Mouse (Mus musculus) T-helper 1 cell (primary cell): ENCODE data around the gene Naa40.

Experiments
- in situ Hi-C: fragments of 300-600 bp; cut with MboI, MseI; formaldehyde crosslinking; loops from one replicate; pipeline ENCODE4 v1.15.1; 2025; ENCODE audit warnings: high pct_unique_total_duplicates

The Naa40 gene

DNA sequence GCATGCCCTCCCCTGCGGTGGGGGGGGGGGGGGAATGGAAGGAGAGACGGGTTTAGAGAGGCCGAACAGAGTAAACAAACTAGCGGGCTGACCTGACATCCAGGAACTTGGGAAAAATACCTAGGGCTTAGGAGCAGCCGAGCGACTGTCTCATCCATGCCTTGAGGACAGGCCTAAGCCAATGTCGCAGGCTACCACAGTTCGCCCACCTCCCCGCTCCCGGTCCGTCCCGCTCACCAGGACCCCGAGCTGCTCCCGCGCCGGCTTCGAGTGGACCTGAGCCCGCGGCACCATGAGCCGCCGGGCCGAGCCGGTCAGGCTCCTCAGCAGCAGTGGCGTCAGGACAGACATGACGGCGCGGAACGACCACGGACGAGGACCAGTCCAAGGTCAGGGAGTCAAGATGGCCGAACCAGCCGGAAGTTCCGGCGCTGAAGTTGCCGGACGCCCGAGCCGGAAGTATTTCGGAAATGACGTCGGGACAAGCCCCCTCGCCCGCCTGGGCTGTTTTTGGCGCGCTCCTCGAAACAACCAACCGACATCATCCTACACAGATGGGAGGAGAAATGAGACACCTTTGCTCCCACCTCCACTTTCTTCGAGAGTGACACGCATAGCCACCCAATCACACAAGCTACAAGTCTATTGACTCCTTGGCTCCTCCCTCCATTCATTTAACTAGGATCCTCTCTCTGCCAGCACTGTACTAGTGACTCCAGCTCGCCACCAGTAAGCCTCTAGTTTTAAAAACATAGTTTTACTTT, 23.6 kb downstream of the Naa40 start, which contains the start of gene Cox8a:
TSS of gene Cox8a (minus strand) at position 455 of the 764 bp plus-strand sequence.
- in situ Hi-C loops, result no loop called here

- in situ Hi-C loops, result no loop called here
Observed at GRCm38 (mm10) chr19:7214484-7214883, 26.5 kb downstream of the Naa40 start.

GRCm38 (mm10) chr19:7213010-7213409, 28.0 kb downstream of the Naa40 start:
- in situ Hi-C loops, result no loop called here

DNA sequence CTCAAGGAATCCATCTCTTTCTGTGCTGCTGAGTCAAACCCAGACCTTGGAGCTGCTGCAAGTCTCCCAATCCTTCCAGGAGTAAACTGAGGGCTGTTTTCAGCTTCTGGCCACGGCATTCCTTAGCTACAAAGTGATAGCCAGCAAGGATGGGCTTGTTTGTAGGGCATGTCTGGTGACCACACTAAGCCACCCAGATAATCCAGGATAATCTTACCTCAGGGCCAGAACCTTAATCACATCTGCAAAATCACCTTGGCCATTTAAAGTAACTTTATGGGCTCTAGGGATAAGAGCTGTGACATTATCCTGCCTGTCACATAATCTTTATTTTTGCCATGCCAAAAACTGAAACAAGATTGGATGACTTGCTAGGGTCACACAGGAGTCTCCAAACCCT, 28.8 kb downstream of the Naa40 start:
- in situ Hi-C loops, result no loop called here

DNA sequence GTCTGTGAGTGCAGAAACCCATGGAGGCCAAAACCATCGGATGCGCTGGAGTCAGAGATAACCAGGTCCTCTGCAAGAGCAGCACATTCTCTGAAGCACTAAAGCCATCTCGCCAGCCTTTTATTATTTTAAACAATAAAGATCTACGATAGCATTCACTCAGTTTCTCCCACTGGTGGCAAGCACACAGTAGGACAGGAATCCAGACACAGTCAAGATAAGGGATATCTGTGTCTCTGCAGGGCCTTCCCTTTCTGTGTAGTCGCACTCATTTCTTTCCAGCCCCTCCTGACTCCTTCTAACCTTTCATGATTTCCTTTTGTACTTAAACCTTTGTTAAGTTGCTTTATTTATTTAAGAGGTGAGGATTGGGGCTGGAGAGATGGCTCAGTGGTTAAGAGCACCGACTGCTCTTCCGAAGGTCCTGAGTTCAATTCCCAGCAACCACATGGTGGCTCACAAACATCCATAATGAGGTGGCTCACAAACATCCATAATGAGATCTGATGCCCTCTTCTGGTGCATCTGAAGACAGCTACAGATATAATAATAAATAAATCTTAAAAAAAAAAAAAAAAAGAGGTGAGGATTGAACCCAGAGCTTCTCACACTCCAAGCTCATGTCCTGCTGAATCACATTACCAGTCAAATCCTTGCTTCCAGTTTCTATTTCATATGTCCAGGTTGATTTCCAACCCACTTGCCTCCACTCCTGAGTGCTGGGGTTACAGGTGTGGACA, 30.9 kb downstream of the Naa40 start:
- in situ Hi-C loops, result no loop called here

- in situ Hi-C loops, result no loop called here
Observed at GRCm38 (mm10) chr19:7205753-7206736, 34.9 kb downstream of the Naa40 start, which contains the start of gene Otub1. Gene Otub1, minus strand, starts transcription at chr19:7206316.

DNA sequence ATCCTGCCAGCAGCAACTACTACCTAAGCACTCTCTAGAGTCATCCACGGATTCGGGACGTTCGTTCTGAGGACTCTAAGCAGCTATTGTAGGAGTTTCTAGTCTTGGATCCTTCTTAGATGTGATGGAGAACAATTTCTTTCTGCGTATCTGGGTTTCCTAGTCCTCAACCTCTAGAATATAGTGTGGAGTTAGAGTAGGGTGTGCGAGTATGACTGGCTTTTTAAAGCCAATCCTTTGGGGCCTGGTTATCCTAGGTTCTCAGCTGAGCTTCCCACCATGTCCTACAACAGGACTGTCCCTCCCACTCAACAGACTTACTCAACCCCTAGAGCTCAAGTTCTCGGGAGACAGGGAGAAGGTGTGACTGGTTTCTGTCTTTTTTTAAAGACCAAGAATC, 35.7 kb downstream of the Naa40 start:
- in situ Hi-C loops, result no loop called here

DNA sequence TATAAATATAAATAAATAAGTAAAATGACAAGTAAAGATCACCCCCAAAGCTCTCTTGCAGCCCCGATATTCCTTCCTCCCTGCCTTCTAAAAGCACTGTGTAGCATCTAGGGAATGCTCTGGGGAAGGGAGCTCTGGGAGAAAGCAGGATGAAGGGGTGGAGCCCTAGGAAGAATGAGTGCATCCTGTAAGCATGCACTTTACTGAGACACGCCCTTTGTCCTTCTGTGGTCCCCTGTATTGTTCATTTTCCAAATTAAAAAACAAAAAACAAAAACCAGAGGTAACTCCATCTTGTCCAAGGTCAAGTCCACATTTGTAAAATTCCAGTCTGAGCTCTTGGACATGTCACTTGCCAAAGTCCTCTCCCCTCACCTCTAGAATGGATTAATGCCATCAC, 36.1 kb downstream of the Naa40 start:
- in situ Hi-C loops, result no loop called here

DNA sequence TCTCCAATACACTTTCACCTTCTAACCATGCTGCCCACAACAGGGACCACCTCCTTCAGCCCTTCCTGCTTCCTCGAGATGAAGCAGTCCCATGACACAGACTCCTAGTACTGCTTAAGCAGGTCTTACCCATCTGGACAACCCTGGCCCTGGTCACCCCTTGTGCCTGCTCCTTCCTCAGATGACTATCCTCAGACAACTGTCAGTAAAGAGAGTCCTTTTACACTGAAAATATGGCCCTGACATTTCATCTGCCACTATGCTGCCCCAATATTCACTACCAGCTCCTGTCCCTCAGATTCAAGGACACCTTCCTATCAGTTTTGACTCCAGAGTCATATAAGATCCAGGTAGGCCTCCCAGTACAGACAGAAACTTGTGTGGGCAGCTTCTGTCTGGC, 40.6 kb downstream of the Naa40 start:
- in situ Hi-C loops, result no loop called here

- in situ Hi-C loops, result loop anchor here (10.0 kb wide), 1 partner anchor 134 kb away; no protein-coding TSS in a partner anchor
Observed at GRCm38 (mm10) chr19:7199089-7199488, 41.9 kb downstream of the Naa40 start.

DNA sequence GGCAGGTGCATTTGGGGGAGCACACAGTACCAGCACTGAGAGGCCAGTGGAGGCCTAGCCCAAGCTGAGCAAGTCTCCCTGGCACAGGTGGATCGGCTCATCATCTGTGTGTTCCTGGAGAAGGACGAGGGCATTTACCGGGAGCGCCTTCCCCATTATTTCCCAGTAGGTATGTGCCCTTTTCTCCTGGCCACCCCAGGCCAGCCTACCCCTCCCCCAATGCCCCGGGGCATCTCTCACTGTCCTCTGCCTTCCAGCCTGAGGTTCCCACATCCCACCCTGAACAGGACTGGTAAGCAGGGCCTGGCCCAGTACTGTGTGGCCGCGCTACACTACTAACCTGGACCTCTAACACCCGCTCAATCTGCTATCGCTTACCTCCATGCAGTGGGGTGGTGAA, 43.5 kb downstream of the Naa40 start:
- in situ Hi-C loops, result loop anchor here (10.0 kb wide), 1 partner anchor 133 kb away; no protein-coding TSS in a partner anchor

DNA sequence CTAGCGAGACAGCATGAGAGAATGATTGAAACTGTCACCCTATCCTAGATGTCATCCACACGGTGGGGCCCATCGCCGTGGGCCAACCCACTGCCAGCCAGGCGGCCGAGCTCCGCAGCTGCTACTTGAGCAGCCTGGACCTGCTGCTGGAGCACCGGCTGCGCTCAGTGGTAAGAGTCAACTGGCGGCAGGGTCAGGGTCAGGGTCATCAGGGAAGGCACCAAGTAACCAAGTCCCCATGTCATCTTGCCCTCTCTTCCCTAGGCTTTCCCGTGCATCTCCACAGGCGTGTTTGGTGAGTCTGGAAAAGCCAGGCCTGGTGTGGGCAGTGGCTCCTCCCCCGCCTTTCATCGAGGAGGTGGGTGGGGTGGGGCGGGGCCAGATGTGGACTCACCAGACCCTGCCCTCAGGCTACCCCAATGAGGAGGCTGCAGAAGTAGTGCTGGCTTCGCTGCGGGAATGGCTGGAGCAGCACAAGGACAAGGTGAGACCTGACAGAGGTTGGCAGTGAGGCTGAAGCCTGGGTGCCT, 44.2 kb downstream of the Naa40 start:
- in situ Hi-C loops, result loop anchor here (10.0 kb wide), 1 partner anchor 132 kb away; no protein-coding TSS in a partner anchor

DNA sequence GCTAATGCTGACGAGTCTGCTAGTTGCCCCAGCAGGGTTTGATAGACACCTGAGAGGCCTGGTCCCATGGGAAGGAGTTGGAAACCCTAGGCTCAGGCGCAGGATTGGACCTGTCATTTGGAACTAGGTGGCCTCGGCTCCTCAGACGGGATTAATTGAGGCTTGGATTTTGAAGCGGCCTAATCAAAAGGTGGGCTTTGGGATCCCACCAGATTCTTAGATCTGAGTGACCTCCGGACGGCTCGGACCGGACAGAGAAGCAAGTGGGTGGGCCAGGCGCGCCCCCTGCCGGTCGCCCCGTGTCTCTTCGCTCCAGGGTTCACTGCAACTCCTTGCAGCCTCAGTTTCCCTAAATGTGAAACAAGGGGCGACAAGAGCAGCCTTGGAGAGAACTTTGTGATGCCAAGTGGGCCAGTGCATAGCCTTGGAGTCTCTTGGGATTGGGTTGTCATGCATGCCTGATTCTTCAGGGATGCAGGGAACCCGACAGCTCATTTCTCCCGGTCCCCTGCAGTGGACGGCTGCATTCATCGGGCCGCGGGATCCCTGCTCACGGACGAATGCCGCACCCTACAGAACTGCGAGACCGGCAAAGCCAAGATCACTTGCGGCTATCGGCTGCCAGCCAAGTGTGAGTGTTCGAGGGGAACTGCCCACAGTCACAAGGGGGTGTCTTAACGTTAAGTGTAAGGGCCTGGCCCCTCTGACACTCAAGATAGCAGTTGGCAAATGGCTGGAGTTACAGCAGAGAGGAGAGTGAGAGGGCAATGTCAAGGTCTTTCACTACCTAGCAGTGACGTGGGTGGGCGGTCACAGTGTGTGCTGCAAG, 44.9 kb downstream of the Naa40 start:
- in situ Hi-C loops, result loop anchor here (10.0 kb wide), 1 partner anchor 131 kb away; no protein-coding TSS in a partner anchor

GRCm38 (mm10) chr19:7192561-7192967, 48.4 kb downstream of the Naa40 start:
- in situ Hi-C loops, result loop anchor here (10.0 kb wide), 1 partner anchor 128 kb away; no protein-coding TSS in a partner anchor

DNA sequence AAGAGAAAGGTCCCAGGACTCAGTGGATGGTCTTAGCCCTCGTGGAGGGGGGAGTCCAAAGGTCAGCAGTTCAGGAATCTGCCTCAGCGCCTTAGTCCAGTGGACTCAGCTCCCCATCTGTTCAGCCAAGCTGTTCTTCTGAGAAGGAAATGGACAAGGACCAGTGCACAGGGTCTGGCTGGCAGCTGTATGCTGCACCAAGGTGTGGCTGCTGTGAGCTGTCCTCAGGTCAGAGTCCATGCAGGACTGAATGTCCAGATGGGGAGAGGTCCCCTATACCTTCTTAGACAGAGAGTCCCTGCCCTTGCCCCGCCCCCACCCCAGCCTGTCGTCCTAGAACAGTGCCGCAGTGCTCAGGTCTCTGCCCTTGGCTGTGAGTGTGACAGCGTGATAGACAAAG, 49.3 kb downstream of the Naa40 start:
- in situ Hi-C loops, result loop anchor here (10.0 kb wide), 1 partner anchor 127 kb away; no protein-coding TSS in a partner anchor

GRCm38 (mm10) chr19:7190986-7191385, 50.0 kb downstream of the Naa40 start:
- in situ Hi-C loops, result loop anchor here (10.0 kb wide), 1 partner anchor 126 kb away; no protein-coding TSS in a partner anchor

DNA sequence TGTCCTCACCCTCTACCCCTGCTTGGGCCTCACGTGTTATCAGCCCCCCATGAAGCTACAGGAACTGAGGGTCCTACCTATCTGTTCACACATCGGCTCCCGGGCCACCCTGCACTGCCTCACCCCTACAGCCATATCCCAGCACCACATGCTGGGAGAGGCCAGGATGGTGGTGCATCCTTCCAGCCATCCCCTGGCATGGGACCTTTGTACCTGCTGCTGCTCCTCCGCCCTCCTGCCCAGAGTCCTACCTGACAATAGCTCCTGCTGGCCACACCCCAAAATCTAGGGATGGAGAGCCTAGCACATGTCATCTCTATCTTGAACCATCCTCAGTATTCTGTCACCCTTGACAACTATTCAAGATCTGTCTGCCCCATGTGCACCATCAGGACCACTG, 52.0 kb downstream of the Naa40 start:
- in situ Hi-C loops, result loop anchor here (10.0 kb wide), 1 partner anchor 514 kb away; no protein-coding TSS in a partner anchor

DNA sequence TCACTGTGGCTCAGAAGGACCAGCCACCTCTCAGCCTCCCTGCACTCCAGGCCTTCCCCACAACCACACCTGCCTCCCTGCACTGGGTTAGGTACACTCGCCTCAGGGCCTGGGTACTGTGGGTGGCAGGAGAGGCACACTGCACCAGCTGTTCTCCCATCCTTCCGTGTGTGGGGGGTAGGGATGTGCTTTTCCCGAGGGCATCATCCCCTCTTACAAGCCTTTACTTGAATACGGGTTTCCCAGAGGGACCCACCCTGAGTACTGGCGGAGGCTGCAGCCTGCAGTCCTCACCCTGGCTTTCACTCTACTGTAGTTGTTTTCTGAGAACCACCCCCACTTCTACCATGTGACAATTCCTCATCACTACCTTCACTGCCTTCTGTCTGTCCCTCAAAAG, 53.8 kb downstream of the Naa40 start:
- in situ Hi-C loops, result loop anchor here (10.0 kb wide), 1 partner anchor 512 kb away; no protein-coding TSS in a partner anchor

GRCm38 (mm10) chr19:7185715-7186291, 55.2 kb downstream of the Naa40 start:
- in situ Hi-C loops, result loop anchor here (10.0 kb wide), 1 partner anchor 511 kb away; no protein-coding TSS in a partner anchor
